Mouse (Mus musculus) neural tube, embryonic 11.5 days (tissue): ENCODE results near the gene Fcrls. TPM values are rescaled to one million over a fixed set of nuclear protein-coding genes. Genes with fewer than 3 reads are reported as not detected.
A peak's percentile ranks its signal among the peaks of the same experiment; 100 is the strongest.

Source experiments
- ATAC-seq: fragments of 200-750 bp; cut with Nextera tagmentation; 2 replicates; pipeline ENCODE4 v1.8.0; 2017; ENCODE audit warnings: moderate number of reproducible peaks, mild to moderate bottlenecking, moderate TSS enrichment, moderate library complexity; ENCODE audit not compliant: insufficient read depth, low FRiP score, low TSS enrichment
- DNase-seq: peaks from one replicate; pipeline ENCODE4 v3.0.0-alpha.2; 2015; ENCODE audit warnings: low spot score
- H3K27ac ChIP-seq: fragments of 300-500 bp; sonication (generic); 2 replicates; pipeline ENCODE4 v1.5.1; 2014; ENCODE audit warnings: low read depth, mild to moderate bottlenecking, low read length
- H3K27me3 ChIP-seq: fragments of 300-500 bp; sonication (generic); 2 replicates; pipeline ENCODE4 v1.6.1; 2014; ENCODE audit warnings: mild to moderate bottlenecking, low read length, mixed read lengths; ENCODE audit not compliant: control insufficient read depth, insufficient read depth
- H3K36me3 ChIP-seq: fragments of 300-500 bp; sonication (generic); 2 replicates; pipeline ENCODE4 v1.6.1; 2014; ENCODE audit warnings: mild to moderate bottlenecking, low read length, moderate library complexity, mixed read lengths; ENCODE audit not compliant: control insufficient read depth, insufficient read depth
- H3K4me1 ChIP-seq: fragments of 300-500 bp; sonication (generic); 2 replicates; pipeline ENCODE4 v1.6.1; 2014; ENCODE audit warnings: low read length, mixed read lengths; ENCODE audit not compliant: control insufficient read depth, insufficient read depth
- H3K4me2 ChIP-seq: fragments of 300-500 bp; sonication (generic); 2 replicates; pipeline ENCODE4 v1.6.1; 2014; ENCODE audit warnings: low read depth, mild to moderate bottlenecking, moderate library complexity
- H3K4me3 ChIP-seq: fragments of 300-500 bp; sonication (generic); 2 replicates; pipeline ENCODE4 v1.5.1; 2014; ENCODE audit warnings: low read depth, low read length
- H3K9ac ChIP-seq: fragments of 300-500 bp; sonication (generic); 2 replicates; pipeline ENCODE4 v1.6.1; 2014; ENCODE audit warnings: mild to moderate bottlenecking, low read length
- H3K9me3 ChIP-seq: fragments of 300-500 bp; sonication (generic); 2 replicates; pipeline ENCODE4 v1.6.1; 2016; ENCODE audit warnings: low read length; ENCODE audit not compliant: control insufficient read depth
- WGBS: fragments of 180-500 bp; shearing (Covaris S2); extraction: QIAGEN DNeasy Blood & Tissue Kit; methylation state at CpG from one replicate; pipeline ENCODE4 v1.1.7; 2014; 5-methylcytosine and 5-hydroxymethylcytosine counted together
- polyA plus RNA-seq: library from polyadenylated mRNA; unstranded; fragments of >200 nt; fragmentation: Nextera tagmentation; extraction: Ambion mirVana; gene quantifications from 2 replicates; pipeline ENCODE4 v1.2.1, GENCODE M21; 2014

Fcrls gene
- 4.9 and 6.6 TPM in 2 replicates for polyA plus RNA-seq

DNA sequence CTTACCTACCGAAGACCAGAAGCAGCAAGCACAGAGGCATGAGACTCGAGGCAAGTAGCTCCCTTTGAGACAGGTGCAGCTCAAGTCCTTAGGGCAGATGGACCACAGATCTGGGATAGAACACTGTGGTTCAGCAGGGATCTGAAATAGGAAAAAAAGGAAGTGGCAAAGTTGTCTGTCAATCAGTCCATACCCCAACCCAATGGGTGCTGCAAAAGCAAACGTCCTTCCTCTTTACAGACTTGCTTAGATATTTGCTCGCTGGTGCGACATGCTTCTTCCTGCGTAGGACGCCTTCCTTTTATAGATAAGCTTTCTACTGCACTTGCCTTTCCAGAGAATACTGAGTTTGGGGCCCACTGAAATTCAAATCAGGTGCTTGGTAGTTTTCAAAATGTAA lies at the start of gene Fcrls:
Fcrls (minus strand) TSS at position 303 of the 400 bp plus-strand sequence.
- no peak within 1 kb of the TSS for H3K4me3 ChIP-seq
- 89% methylated on average over 7 of the region's 7 CpGs for WGBS

DNA sequence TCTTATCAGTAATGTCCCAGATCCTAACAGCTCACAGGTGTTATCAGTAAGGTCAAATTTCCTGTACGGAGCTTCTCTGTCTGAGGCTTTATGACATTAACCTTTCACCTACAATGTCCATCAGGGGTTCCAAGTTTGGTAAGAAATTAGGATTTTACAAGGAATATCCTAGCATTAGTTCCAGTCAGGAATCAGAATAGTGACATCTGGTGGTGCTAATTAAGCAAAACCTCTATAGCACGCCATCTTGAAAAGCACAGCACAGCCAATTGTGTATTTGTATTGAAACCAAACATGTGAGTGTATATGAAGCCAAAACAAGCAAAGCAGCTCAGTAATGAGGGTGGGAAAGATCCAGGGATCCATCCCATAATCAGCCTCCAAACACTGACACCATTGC lies 46.4 kb upstream of the Fcrls start:
- no peaks in the 10 kb centered on the region for H3K9me3 ChIP-seq
- no peaks in the 10 kb centered on the region for H3K36me3 ChIP-seq
- H3K4me2 ChIP-seq = no peak overlapping the region
- H3K27ac ChIP-seq = no peak overlapping the region
- no peak overlapping the region for H3K9ac ChIP-seq
- WGBS = 80% methylated on average over 2 of the region's 2 CpGs
- ATAC-seq (no peak), DNase-seq (no peak)
- no peak overlapping the region for H3K4me3 ChIP-seq
- H3K4me1 ChIP-seq = no peaks in the 10 kb centered on the region
- no peaks in the 10 kb centered on the region for H3K27me3 ChIP-seq

More for the DNA sequence above, at the start of gene Fcrls:
- Histone ChIP-seq H3K4me2 (no peak within 1 kb of the TSS), H3K36me3 (no peaks in the 10 kb centered on the region), H3K4me1 (no peaks in the 10 kb centered on the region), H3K9me3 (no peaks in the 10 kb centered on the region), H3K27ac (no peak within 1 kb of the TSS), H3K9ac (no peak within 1 kb of the TSS), H3K27me3 (no peaks in the 10 kb centered on the region)
- no peak for ATAC-seq
- DNase-seq = no peak

- H3K36me3 ChIP-seq = no peaks in the 10 kb centered on the region
- H3K9ac ChIP-seq = no peak overlapping the region
- DNase-seq (no peak), ATAC-seq (no peak)
- WGBS = 80% methylated on average over 5 of the region's 5 CpGs
- H3K4me3 ChIP-seq = no peak overlapping the region
- H3K27ac ChIP-seq = no peak overlapping the region
- no peak overlapping the region for H3K4me2 ChIP-seq
- H3K4me1 ChIP-seq = no peaks in the 10 kb centered on the region
- no peaks in the 10 kb centered on the region for H3K27me3 ChIP-seq
- no peaks in the 10 kb centered on the region for H3K9me3 ChIP-seq
Observed at GRCm38 (mm10) chr3:87299901-87300300, 36.4 kb upstream of the Fcrls start.

DNA sequence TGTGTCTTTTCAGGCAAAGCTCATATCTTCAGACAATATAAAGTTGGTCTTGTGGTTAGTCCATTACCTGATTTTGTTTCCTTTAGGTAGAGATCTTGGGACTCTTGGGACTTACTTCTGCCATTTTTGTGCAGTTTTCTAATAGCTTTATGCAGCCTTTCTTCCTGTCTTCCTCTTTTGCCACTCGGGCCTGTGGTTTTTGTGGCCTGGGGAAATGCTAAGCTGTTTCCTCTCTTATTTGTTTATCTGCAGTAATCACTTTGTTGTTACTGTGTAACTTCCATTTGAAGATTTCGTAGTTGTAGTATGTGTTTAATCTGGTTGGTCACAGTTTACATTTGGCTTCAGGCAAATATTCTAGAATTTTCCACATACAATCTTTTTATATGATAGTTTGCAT lies 10.8 kb upstream of the Fcrls start:
- DNase-seq (no peak), ATAC-seq (no peak)
- Histone ChIP-seq H3K4me3 (no peak overlapping the region), H3K9ac (no peak overlapping the region), H3K4me2 (no peak overlapping the region), H3K27ac (no peak overlapping the region), H3K36me3 (no peaks in the 10 kb centered on the region), H3K27me3 (no peaks in the 10 kb centered on the region), H3K4me1 (no peaks in the 10 kb centered on the region), H3K9me3 (no peaks in the 10 kb centered on the region)
- 78% methylated on average over 2 of the region's 2 CpGs for WGBS

DNA sequence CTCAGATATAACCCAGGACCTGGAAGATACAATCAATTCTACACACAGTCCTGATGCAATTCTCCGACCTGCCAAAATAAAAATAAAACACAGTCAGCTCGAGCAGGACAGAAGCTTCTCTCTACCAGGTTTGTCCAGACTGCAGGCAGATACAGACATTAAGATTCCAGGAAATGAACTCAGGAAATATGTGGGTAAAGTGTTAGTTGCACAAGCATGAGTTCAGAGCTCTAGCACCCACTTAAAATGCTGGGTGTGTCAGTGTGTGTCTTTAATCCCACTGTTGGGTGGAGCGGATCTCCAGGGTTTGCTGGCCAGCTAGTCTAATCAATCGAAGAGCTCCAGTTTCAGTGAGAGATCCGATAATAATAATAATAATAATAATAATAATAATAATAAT lies 3.0 kb upstream of the Fcrls start:
- Histone ChIP-seq H3K9me3 (no peaks in the 10 kb centered on the region), H3K36me3 (no peaks in the 10 kb centered on the region), H3K27ac (no peak overlapping the region), H3K27me3 (no peaks in the 10 kb centered on the region), H3K4me2 (no peak overlapping the region), H3K9ac (no peak overlapping the region), H3K4me1 (no peaks in the 10 kb centered on the region), H3K4me3 (no peak overlapping the region)
- WGBS = 82% methylated on average over 5 of the region's 5 CpGs
- no peak for ATAC-seq
- no peak for DNase-seq

DNA sequence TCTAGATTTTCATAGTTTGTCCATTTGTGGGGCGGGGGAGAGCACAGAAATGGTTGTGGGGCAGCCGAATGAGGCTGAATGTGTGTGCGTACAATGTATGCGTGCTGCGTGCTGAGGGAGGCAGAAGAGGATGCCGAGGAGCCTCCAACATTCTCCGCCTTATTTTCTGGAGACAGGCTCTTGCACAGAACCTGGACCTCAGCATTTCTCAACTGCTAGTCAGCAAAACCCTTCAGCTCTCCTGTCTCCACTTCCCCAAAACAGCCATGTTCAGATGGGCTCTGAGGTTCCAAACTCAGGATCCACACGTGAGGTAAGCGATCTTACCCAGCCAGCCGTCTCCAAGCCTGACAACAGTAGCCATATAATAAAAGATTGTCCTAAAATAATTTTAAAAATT lies 8.3 kb downstream of the Fcrls start:
- no peaks in the 10 kb centered on the region for H3K36me3 ChIP-seq
- H3K9ac ChIP-seq = no peak overlapping the region
- ATAC-seq (no peak), DNase-seq (no peak)
- H3K9me3 ChIP-seq = no peaks in the 10 kb centered on the region
- H3K4me2 ChIP-seq = no peak overlapping the region
- no peak overlapping the region for H3K27ac ChIP-seq
- H3K4me1 ChIP-seq = no peaks in the 10 kb centered on the region
- H3K4me3 ChIP-seq = no peak overlapping the region
- no peaks in the 10 kb centered on the region for H3K27me3 ChIP-seq
- 92% methylated on average over 10 of the region's 10 CpGs for WGBS

DNA sequence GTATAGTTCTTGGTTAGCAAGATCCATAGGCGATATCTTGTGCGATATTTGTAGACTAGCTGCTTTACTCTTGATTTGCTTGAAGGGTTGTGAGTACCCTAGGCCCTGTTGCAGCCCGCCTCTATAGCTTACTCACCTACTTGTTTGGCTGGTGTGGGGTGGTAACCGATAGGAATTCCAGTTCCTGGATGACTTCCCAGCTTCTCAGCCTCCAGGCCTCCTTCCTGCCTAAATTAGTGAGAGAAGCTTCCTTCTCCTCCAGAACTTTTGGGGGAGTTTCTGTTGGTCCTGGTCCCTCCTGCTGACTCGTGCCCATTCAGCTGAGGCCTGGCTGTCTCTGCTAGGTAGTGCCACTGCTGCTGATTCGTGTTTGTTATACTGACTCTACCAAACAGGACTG lies 14.0 kb downstream of the Fcrls start:
- DNase-seq = no peak
- 76% methylated on average over 6 of the region's 6 CpGs for WGBS

DNA sequence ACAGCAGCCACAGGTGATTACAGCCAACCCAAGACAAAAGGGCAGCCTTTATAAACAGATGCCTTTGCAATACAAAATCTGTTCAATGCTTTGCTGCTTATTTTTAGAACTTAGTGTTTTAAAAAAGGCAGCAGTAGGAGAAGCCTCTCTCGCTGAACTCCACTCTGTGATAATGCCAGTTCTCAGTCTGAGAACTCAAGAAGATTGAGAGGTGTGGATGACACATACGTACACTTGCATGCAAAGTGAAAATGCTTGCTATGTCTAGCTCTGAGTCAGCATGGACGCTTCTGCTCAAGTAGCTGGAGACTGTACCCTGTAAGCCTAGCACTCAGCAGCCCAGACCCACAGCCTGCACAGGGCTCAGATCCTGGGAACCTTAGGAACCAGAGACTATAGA lies 16.2 kb downstream of the Fcrls start:
- Histone ChIP-seq H3K4me2 (no peak overlapping the region), H3K36me3 (no peaks in the 10 kb centered on the region), H3K4me1 (no peaks in the 10 kb centered on the region), H3K9me3 (no peaks in the 10 kb centered on the region), H3K27ac (no peak overlapping the region), H3K27me3 (no peaks in the 10 kb centered on the region), H3K4me3 (no peak overlapping the region), H3K9ac (no peak overlapping the region)
- no peak for ATAC-seq
- DNase-seq = no peak
- 77% methylated on average over 3 of the region's 3 CpGs for WGBS

More for the DNA sequence above, 14.0 kb downstream of the Fcrls start:
- no peaks in the 10 kb centered on the region for H3K9me3 ChIP-seq
- H3K27ac ChIP-seq = no peak overlapping the region
- no peaks in the 10 kb centered on the region for H3K4me1 ChIP-seq
- no peaks in the 10 kb centered on the region for H3K27me3 ChIP-seq
- no peak overlapping the region for H3K4me2 ChIP-seq
- no peak overlapping the region for H3K9ac ChIP-seq
- no peak for ATAC-seq
- no peak overlapping the region for H3K4me3 ChIP-seq
- no peaks in the 10 kb centered on the region for H3K36me3 ChIP-seq

DNA sequence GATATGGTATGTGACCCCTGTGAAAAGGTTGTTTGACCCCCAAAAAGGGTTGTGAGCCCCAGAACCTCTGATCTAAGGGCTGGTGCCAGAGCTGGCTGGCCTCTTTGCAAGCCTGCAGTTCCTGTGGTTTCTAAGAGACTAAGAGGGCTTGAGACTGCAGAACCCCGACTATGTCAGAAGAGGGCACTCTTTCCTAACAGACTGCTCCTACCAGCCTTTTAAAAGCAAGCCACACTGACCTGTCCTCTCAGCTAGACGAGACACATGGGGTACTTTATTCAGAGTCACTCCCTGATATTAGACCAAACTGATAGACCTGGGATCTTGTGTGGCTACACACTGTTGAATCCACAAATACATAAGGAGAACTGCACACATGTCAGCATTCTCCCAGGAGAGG lies 19.9 kb downstream of the Fcrls start:
- H3K36me3 ChIP-seq = no peaks in the 10 kb centered on the region
- no peaks in the 10 kb centered on the region for H3K4me1 ChIP-seq
- WGBS = 5% methylated on average over 2 of the region's 2 CpGs
- H3K4me3 ChIP-seq = no peak overlapping the region
- no peak overlapping the region for H3K4me2 ChIP-seq
- H3K9ac ChIP-seq = no peak overlapping the region
- H3K27ac ChIP-seq = no peak overlapping the region
- H3K27me3 ChIP-seq = no peaks in the 10 kb centered on the region
- no peaks in the 10 kb centered on the region for H3K9me3 ChIP-seq
- ATAC-seq = no peak
- DNase-seq = peak; percentile 40
